17 mouse cellular contexts compared by ENCODE assay signal in genomic region chr5:62725551-62725950, GRCm38 (mm10). TPM values are rescaled to one million over a fixed set of nuclear protein-coding genes. Genes with fewer than 3 reads are reported as not detected.
DNase-seq lines count a peak whose midpoint lies in the region.
"Had no signal": no experiment of that assay in that cellular context is flagged by ENCODE, and none has a peak within 500 bp of the region (broad histone marks: within the 10 kb centered on the region; RNA-seq: fewer than 3 reads in every experiment).

No protein-coding gene starts in this region.

- peak; percentile 63 to 69 for DNase-seq in cerebellum, postnatal 14 days
- DNase-seq in cerebellum, adult 8-10 months = no peak
- peak; percentile 85 for DNase-seq in kidney, adult 9 months
- no peak for DNase-seq in kidney, postnatal 4 days
- DNase-seq in adrenal gland, postnatal 25 days = peak; percentile 3
- DNase-seq in skeletal muscle tissue, adult 2 months (ENCODE audit: low read depth, low spot score) = peak; percentile 5
- no peak for DNase-seq in urinary bladder, adult 18-20 months (ENCODE audit: low spot score in 2 of 2)
- DNase-seq: B cell, adult 2 months; cerebellum, adult 2 months; gastrocnemius, postnatal 14 days; heart, adult 18-20 months; heart, postnatal 10 days; layer of hippocampus, postnatal 36 days; liver, embryonic 13.5 days; lung, embryonic 14.5 days; thymus, adult 2 months; thymus, postnatal 4 days had no signal

RNA-seq across cellular contexts. Expression of gene Arap2, which starts 40.4 kb away (rescaled TPM):
- 4.6 and 12.9 TPM in 2 replicates for total RNA-seq in adrenal gland, postnatal 25 days (2021)

Comparison
In these comparisons a context has a peak if more than half of its experiments do, and no peak if none do; other contexts are left out.
1. DNase-seq: peak in cerebellum, postnatal 14 days (2 of 2), kidney, adult 9 months (single experiment), adrenal gland, postnatal 25 days (single experiment) and skeletal muscle tissue, adult 2 months (single experiment); none in cerebellum, adult 8-10 months (single experiment), kidney, postnatal 4 days (0 of 2) and urinary bladder, adult 18-20 months (0 of 2).